Mouse (Mus musculus) thymus, adult 18-20 months (tissue): ENCODE data around the gene Olfr1466.

ENCODE experiments used
- DNase-seq, 2 experiments: peaks; one replicate each; pipeline ENCODE4 v3.0.0; 2022; ENCODE audit warnings: mixed read lengths in 2 of 2

Olfr1466 gene

DNA sequence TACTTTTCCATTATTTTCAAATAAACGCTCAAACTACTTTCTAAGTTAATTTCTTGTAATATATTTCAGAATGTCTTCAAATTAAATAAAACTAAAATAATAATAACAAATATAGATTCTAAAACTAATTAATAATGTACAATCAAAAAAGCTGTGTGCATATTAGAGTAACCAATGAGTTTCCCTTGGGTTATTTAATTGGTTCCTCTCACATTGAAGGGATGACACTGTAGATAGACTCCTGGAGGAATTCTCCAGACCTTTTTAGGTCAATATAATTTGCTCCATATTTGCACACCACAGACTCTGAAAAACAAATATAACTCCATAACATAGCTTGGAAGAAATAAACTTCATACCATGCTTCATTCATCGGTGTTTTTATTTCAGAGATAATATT lies at the start of gene Olfr1466:
Gene Olfr1466, plus strand, starts transcription at position 301 of the 400 bp plus-strand sequence.
- DNase-seq, result no peak

DNA sequence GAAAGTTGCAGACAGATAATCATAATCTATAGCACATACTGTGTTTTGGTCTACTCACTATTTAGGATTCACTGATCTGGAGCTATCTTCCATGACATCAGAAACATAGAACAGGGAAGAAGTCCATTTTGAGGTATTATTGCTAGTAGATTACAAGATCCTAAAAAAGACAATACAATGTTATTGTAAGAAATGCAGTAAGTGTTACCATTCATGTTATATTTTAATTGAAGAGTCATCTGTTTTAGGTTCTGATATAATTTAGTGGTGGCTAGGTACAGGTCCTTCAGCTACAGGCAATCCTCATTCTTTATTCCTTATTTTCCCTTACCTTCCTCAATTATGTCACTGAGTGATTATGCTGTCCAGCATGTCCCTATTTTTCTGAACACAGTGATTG lies 23.2 kb upstream of the Olfr1466 start, which contains the start of gene Olfr1465:
Gene Olfr1465, minus strand, starts transcription at position 101 of the 400 bp plus-strand sequence.
- DNase-seq, result no peak

DNA sequence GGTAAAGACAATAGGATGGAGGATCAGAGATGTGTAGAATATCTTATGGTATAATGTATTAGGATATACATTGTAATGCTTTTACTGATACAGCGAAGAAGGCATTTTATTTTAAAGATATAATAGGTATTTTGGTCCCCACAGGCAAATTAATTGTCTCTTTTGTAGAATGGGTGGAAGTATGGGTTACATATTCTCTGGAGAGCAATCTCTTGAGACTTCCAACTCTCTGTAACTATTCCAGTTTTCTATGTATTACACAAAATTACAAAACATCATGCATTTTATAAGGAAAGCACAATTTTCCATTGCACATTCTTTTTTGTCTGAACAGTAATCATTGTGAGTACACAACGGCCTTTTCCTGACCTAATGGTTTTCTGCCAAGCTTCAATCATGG lies 23.3 kb downstream of the Olfr1466 start, which contains the start of gene Olfr1467:
Gene Olfr1467, plus strand, starts transcription at position 301 of the 400 bp plus-strand sequence.
- no peak for DNase-seq
